Mouse (Mus musculus) hematopoietic stem cell, adult 5-6 weeks (primary cell): Measurements from ENCODE around the gene Coro2b. TPM values are rescaled to one million over a fixed set of nuclear protein-coding genes. Genes with fewer than 3 reads are reported as not detected.

ENCODE experiments used
- ATAC-seq, 2 experiments: fragments of 125-278 bp in 1 of 2; replicated peaks in 1 of 2; 2 replicates each; pipeline ENCODE4 v1.8.0; 2016 to 2017; ENCODE audit warnings: inconsistent platforms in 2 of 2, mild to moderate bottlenecking in 2 of 2, moderate number of reproducible peaks in 2 of 2, low read depth in 1 of 2, moderate TSS enrichment in 1 of 2; ENCODE audit not compliant: low FRiP score in 2 of 2, poor library complexity in 2 of 2, severe bottlenecking in 2 of 2, insufficient read depth in 1 of 2, low TSS enrichment in 1 of 2
- total RNA-seq: library from RNA; stranded (forward); fragments of 172-1452, 232-1000 nt; gene quantifications from 2 replicates; pipeline ENCODE4 v1.2.3, GENCODE M21; 2017

Coro2b gene
- total RNA-seq, 1 experiment from 2014 or later, result 2.1 TPM

- no peak for ATAC-seq
Measured at GRCm38 (mm10) chr9:62394163-62394562, 142.7 kb downstream of the Coro2b start.

GRCm38 (mm10) chr9:62393531-62393930 lies 143.3 kb downstream of the Coro2b start:
- ATAC-seq, result no peak

GRCm38 (mm10) chr9:62389735-62390134 lies 147.1 kb downstream of the Coro2b start:
- ATAC-seq, result no peak

DNA sequence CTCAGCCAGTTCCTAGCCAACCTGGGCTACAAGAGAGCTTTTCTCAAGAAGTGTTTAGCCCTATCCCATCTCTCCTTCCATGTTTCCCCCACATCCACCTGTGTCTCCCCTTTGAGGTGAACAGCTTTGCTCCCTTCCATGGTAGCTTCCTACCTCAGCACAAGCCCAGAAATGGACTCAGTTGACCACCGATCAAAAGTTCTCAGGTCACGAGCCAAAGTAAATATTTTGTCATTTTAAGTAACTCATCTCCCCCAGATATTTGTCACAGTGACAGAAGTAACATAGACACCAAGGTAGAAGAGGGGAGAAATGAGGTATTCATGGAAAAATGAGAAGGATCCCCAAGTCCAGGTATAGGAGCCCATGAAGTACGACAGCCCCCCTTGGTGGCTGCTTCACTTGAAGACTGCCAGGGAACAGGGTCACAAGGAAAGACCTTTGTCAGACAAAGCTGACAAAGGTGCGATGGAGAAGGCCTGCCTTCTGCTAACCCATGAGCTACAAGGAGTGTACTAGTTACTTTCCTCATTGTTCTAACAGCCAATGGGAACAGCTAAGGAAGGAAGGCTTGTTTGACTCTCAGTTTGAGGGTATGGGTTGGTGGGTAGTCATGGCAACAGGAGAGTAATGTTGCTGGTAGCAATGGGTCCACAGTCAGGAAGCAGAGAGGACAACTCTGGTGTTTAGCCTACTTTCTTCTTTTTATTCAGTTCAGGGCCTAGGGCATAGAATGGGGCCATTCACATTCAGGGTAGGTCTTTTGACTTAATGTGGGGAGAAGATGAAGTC lies 150.9 kb downstream of the Coro2b start:
- no peak for ATAC-seq

DNA sequence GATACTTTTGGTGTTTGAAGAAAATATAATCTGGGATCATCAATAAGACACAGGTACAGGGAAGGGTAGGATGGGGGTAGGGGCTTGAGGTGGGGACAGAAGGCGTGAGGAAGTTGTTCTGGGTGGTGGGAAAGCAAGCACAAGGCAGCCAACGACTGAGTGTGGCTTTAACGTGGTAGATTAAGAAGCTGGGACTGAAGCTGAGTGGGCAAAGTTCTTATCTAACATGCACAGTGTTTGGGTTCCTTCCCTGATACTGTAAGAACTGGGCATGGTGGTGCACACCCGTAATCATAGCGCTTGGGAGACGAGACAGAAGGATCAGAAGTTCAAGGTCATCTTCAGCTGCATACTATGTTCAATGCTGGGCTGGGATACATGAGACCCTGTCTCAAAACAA lies 151.8 kb downstream of the Coro2b start:
- no peak for ATAC-seq

DNA sequence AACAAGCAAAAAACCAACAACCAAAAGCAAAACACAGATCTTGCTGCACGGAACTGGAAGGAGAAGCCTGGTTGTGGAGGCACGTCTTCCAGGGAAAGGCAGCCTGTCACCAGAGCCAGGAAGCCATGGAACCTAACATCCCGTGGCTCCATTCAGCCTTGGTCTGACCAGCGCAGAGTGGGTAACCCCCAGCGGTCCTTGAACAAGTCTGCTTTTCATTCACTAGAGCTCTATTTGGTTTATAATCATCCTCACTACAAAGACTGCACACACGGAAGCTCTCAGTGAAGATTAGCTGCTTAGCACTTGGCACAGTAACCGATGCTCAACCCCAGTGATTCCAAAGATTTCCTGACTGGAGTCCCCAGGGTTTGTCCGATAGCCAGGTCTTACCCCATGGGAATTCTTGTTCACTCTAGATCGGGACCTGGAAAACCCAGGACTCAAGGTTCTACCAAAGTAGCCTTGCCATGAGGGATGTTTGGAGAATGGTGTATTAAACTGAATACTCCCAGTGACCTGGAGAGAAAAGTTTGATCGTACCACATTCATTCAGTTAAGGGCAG lies 154.2 kb downstream of the Coro2b start:
- no peak for ATAC-seq

- no peak for ATAC-seq
Measured at GRCm38 (mm10) chr9:62381402-62381913, 155.4 kb downstream of the Coro2b start.

DNA sequence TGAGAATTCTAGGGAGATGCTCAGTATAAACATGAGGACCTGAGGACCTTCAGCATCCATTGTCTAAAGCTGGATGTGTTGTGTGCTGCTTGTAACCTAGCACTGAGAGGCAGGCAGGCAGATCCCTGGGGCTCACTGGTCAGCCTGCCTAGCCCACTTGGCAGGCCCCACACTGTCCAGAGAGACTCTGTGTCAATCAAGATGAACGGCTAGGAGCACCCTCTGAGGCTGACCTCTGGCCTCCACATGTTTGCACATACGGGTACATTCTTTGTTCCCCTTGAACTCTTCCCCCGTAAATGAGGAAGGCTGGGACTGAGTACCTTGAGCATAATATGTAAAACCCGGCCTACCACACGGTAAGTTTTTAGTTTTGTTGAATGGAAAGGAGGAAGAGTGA lies 156.5 kb downstream of the Coro2b start:
- no peak for ATAC-seq

DNA sequence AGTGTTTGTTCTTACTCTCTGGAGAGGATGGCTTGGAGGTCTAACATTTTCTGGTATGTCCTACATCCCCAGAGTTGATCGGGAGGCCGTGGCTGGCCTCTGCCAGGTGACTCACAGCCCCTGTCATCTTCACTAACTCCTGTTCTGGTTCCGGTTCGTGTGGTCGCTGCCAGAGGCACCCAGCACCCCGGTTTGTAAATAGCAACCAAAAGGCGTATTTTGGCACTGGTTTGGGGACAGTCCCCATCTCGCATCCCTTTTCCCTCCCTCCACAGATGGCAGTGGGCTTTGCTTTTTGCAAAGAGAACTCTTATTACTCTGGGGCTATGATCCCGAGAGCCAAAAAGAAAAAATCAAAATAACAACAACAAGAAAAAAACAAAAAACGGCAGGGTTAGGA lies 158.9 kb downstream of the Coro2b start:
- no peak for ATAC-seq

GRCm38 (mm10) chr9:62374276-62374675 lies 162.6 kb downstream of the Coro2b start:
- ATAC-seq, result no peak

DNA sequence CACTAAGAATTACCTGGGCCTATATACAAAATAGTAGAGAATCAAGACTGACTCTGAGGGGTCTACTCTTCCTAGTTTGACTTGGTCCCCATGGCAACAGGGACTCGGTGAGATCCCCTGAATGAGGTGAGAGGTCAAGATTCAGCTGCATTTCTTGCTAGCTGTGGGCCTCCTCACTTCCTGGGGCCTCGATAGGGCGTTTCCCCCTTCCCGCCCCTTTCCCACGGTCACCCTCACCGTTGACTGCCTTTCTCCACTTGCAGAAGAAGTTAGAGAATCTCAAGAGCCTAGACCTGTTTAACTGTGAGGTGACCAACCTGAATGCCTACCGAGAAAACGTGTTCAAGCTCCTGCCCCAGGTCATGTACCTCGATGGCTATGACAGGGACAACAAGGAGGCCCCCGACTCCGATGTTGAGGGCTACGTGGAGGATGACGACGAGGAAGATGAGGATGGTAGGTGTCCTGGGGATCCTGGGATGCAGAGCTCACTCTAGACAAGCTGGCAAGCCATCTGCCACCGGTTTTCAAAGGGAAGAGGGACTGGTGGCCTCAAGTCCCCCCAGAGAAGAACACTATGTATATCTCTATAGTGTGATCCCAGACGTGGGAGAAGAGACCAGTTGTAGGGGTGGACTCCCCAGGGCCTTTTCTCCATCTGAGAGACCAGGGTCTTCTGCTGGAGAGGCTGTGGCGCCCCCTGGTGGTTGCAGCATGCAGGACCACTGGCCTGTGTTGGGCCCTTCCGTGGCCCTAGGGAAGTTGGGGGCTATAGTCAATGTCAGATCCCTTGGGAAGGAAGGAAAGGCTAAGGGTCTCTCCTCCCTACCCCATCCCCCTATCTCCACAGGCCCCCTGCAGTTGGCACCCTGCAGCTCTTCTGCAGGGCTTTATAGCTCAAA lies 163.4 kb downstream of the Coro2b start:
- ATAC-seq, result peak; percentile 47 to 54; a peak in 1 of 4 replicates

GRCm38 (mm10) chr9:62372556-62373221 lies 164.2 kb downstream of the Coro2b start:
- ATAC-seq, result no peak

GRCm38 (mm10) chr9:62371745-62372555 lies 164.9 kb downstream of the Coro2b start:
- ATAC-seq, result no peak

GRCm38 (mm10) chr9:62370648-62371280 lies 166.1 kb downstream of the Coro2b start:
- ATAC-seq, result no peak

GRCm38 (mm10) chr9:62370186-62370585 lies 166.7 kb downstream of the Coro2b start:
- ATAC-seq, result no peak
